Comparison of ENCODE assay signal across 12 mouse cellular contexts in genomic region chr12:113735847-113736246, GRCm38 (mm10).
DNase-seq lines count a peak whose midpoint lies in the region; ATAC-seq and TF ChIP-seq lines count a peak whose summit lies in the region.
"Had no signal": no experiment of that assay in that cellular context is flagged by ENCODE, and none has a peak within 500 bp of the region (broad histone marks: within the 10 kb centered on the region; RNA-seq: fewer than 3 reads in every experiment).

No protein-coding gene starts in this region.

- H3K27me3 ChIP-seq in limb, embryonic 14.5 days (ENCODE audit: control insufficient read depth, insufficient read depth, low read length) = no peaks in the 10 kb centered on the region
- no peaks in the 10 kb centered on the region for H3K27me3 ChIP-seq in limb, embryonic 10.5 days (ENCODE audit: low read depth, poor library complexity, severe bottlenecking)
- no peaks in the 10 kb centered on the region for H3K27me3 ChIP-seq in small intestine, adult 2 months (ENCODE audit: control insufficient read depth, insufficient read depth, low read length)
- H3K27me3 ChIP-seq: limb, embryonic 12.5 days; midbrain, embryonic 12.5 days had no signal

- no peak overlapping the region for H3K9ac ChIP-seq in limb, embryonic 14.5 days (ENCODE audit: low read depth, low read length, severe bottlenecking)
- H3K9ac ChIP-seq: limb, embryonic 12.5 days; midbrain, embryonic 12.5 days had no signal

- no peak overlapping the region for H3K27ac ChIP-seq in limb, embryonic 14.5 days (replicated peaks; ENCODE audit: low read depth, low read length)
- no peak overlapping the region for H3K27ac ChIP-seq in limb, embryonic 10.5 days
- H3K27ac ChIP-seq in small intestine, adult 2 months (ENCODE audit: insufficient read depth, low read depth, low read length) = no peak overlapping the region
- H3K27ac ChIP-seq: limb, embryonic 12.5 days; midbrain, embryonic 12.5 days had no signal

- no peaks in the 10 kb centered on the region for H3K9me3 ChIP-seq in limb, embryonic 14.5 days (ENCODE audit: control insufficient read depth, low read length)
- H3K9me3 ChIP-seq in limb, embryonic 10.5 days (replicated peaks) = no peaks in the 10 kb centered on the region; the same call in 1 of the 2 replicates

- TF ChIP-seq CTCF in small intestine, adult 2 months (IDR thresholded peaks at IDR 0.05; ENCODE audit: extremely low read depth, insufficient read length, insufficient replicate concordance, low read depth, low read length) = peak; percentile 12; the same call in 1 of the 2 replicates

- no peak for TF ChIP-seq POLR2A in limb, embryonic 14.5 days (IDR thresholded peaks at IDR 0.05; ENCODE audit: borderline replicate concordance, extremely low read depth, insufficient read depth, insufficient read length)
- TF ChIP-seq POLR2A in small intestine, adult 2 months (IDR thresholded peaks at IDR 0.05; ENCODE audit: low read depth, low read length) = no peak

- ATAC-seq in limb, embryonic 14.5 days (ENCODE audit: low FRiP score, low read depth) = no peak

- WGBS in limb, embryonic 14.5 days = 59% methylated on average over 4 of the region's 4 CpGs
- 67% methylated on average over 4 of the region's 4 CpGs for WGBS in limb, embryonic 10.5 days
- WGBS in small intestine, adult 2 months = 57% methylated on average over 4 of the region's 4 CpGs

- H3K4me2 ChIP-seq in limb, embryonic 14.5 days (replicated peaks; ENCODE audit: low read depth, low read length, severe bottlenecking) = no peak overlapping the region
- H3K4me2 ChIP-seq: limb, embryonic 12.5 days; midbrain, embryonic 12.5 days had no signal

- H3K4me1 ChIP-seq in limb, embryonic 14.5 days (ENCODE audit: control insufficient read depth, insufficient read depth, low read length) = no peaks in the 10 kb centered on the region
- no peaks in the 10 kb centered on the region for H3K4me1 ChIP-seq in limb, embryonic 10.5 days
- no peaks in the 10 kb centered on the region for H3K4me1 ChIP-seq in small intestine, adult 2 months (ENCODE audit: control insufficient read depth, insufficient read depth, insufficient read length, low read length)
- H3K4me1 ChIP-seq: limb, embryonic 12.5 days; midbrain, embryonic 12.5 days had no signal

- DNase-seq in cerebellum, postnatal 10 days = peak; percentile 5
- DNase-seq in cerebellum, adult 9-11 months = no peak
- DNase-seq in limb, embryonic 14.5 days (ENCODE audit: low spot score) = peak; percentile 3
- DNase-seq in limb, embryonic 10.5 days (ENCODE audit: low spot score) = no peak
- DNase-seq in adrenal gland, postnatal 14 days = peak; percentile 17
- DNase-seq in retina, postnatal 1 day = no peak
- no peak for DNase-seq in ovary, postnatal 14 days (ENCODE audit: low spot score)
- DNase-seq: cerebellum, adult 2 months; heart, postnatal 14 days had no signal

- H3K36me3 ChIP-seq in limb, embryonic 14.5 days (ENCODE audit: control insufficient read depth, insufficient read depth, low read length) = no peaks in the 10 kb centered on the region
- H3K36me3 ChIP-seq in limb, embryonic 10.5 days = no peaks in the 10 kb centered on the region
- H3K36me3 ChIP-seq in small intestine, adult 2 months (ENCODE audit: control insufficient read depth, insufficient read depth, low read length) = no peaks in the 10 kb centered on the region
- H3K36me3 ChIP-seq: limb, embryonic 12.5 days; midbrain, embryonic 12.5 days had no signal

- H3K4me3 ChIP-seq in limb, embryonic 14.5 days (replicated peaks; ENCODE audit: low read length) = no peak overlapping the region
- H3K4me3 ChIP-seq in limb, embryonic 10.5 days = no peak overlapping the region
- H3K4me3 ChIP-seq in small intestine, adult 2 months (ENCODE audit: low read depth, low read length) = no peak overlapping the region
- H3K4me3 ChIP-seq: limb, embryonic 12.5 days; midbrain, embryonic 12.5 days had no signal

Comparison
In these comparisons a context has a peak if more than half of its experiments do, and no peak if none do; other contexts are left out.
1. DNase-seq: peak in cerebellum, postnatal 10 days (2 of 2), limb, embryonic 14.5 days (single experiment) and adrenal gland, postnatal 14 days (single experiment); none in cerebellum, adult 9-11 months (single experiment), limb, embryonic 10.5 days (single experiment), retina, postnatal 1 day (single experiment) and ovary, postnatal 14 days (single experiment).